Mouse (Mus musculus) monocyte, adult 5-6 weeks (primary cell): ENCODE results near the gene Metap1d. TPM values are rescaled to one million over a fixed set of nuclear protein-coding genes. Genes with fewer than 3 reads are reported as not detected.

Experiments used
- ATAC-seq: fragments of 153-309, 156-312 bp; replicated peaks from 2 replicates; pipeline ENCODE4 v1.8.0; 2017; ENCODE audit warnings: mild to moderate bottlenecking; ENCODE audit not compliant: low TSS enrichment, insufficient number of reproducible peaks, severe bottlenecking, poor library complexity, low FRiP score
- total RNA-seq: library from RNA; stranded (forward); fragments of 200-1000, 200-491, 200-594 nt; gene quantifications from 3 replicates; pipeline ENCODE4 v1.2.3, GENCODE M21; 2017

The Metap1d gene
- total RNA-seq, 1 experiment from 2014 or later = 5.3 TPM

DNA sequence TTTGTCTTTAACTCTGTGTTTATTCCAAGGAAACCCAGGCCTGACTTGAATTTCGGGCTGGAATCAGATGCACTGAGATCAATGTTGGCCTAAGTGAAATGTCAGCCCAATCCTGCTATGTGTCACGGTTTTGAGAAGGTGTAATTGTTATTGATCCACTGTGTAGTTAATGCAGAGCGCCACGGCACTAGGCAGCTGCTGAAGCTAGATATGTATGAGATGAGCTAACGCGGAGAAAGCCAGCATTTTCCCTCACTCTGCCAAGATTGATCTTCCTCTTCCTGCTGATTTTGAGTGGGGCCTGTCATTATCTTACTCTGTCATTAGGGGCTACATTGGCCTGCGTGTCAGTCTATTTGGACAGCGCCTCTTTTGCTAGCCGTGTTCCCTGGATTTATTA lies 59.2 kb downstream of the Metap1d start:
- ATAC-seq = no peak

- ATAC-seq = no peak
Measured at GRCm38 (mm10) chr2:71516995-71517394, 63.9 kb downstream of the Metap1d start.

- no peak for ATAC-seq
Measured at GRCm38 (mm10) chr2:71517466-71518099, 64.5 kb downstream of the Metap1d start.

DNA sequence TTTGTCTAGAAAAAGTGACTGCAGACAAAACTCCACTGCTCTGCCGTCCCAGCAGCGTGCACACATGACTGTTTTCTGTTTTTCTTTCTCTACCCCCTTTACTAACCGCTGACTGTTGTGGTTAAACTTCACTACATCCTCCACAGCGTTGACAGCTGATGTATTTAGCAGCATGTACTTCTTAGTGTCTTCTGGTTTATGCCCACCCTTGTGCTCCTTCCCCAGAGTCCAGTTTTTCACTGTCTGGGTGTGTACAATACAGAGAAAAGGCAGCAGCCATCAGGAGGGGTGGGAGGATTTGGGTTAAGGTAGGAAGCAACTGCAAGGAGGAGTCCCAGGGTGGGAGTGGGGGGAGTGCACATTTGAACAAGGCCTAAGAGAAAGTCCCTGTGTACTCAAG lies 69.8 kb downstream of the Metap1d start:
- no peak for ATAC-seq

GRCm38 (mm10) chr2:71523431-71523830 lies 70.4 kb downstream of the Metap1d start:
- no peak for ATAC-seq

- no peak for ATAC-seq
Measured at GRCm38 (mm10) chr2:71524763-71525162, 71.7 kb downstream of the Metap1d start.

GRCm38 (mm10) chr2:71526595-71527322 lies 73.7 kb downstream of the Metap1d start:
- ATAC-seq = no peak

GRCm38 (mm10) chr2:71527323-71528013 lies 74.4 kb downstream of the Metap1d start:
- no peak for ATAC-seq

- no peak for ATAC-seq
Measured at GRCm38 (mm10) chr2:71528014-71528713, 75.1 kb downstream of the Metap1d start, which contains the start of gene Dlx1. Gene Dlx1 (plus strand): TSS chr2:71528113.

DNA sequence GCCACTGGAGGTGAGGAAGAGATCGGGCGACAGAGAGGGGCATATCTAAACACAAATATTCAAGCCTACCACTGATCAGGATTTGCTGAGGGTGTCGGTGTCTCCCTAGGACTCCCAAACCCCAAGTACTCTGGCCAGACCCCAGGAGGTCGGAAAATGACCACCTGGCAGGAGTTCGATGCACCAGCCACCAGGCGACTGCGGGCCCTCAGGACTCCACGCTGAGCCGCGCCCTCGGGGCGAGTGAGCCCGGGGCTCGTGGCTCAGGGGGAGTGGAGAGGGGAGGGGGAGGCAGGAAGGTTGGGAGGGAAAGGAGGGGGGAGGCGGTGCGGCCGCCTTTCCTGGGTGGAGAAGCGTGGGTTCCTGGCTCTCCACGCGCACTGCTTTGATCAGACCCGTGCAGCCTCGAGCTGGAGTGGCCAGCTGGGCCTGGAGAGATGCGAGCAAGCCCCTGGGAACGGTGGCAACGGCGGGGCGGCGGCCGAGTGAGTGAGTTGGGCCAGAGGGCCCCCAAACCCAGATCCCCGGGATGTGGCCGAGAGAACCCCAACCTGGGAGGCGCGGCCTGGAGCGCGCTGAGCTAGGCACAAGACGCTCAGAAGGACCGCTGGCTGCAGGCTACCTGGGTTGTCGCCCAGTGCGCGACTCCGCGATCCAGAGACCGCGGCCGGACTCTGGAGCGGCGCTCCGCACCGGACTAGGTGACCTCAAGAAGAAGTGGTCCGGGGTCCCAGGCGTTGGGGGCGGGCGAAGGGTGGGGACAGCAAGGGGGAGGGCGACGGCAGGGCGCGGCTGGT lies 75.8 kb downstream of the Metap1d start:
- no peak for ATAC-seq

DNA sequence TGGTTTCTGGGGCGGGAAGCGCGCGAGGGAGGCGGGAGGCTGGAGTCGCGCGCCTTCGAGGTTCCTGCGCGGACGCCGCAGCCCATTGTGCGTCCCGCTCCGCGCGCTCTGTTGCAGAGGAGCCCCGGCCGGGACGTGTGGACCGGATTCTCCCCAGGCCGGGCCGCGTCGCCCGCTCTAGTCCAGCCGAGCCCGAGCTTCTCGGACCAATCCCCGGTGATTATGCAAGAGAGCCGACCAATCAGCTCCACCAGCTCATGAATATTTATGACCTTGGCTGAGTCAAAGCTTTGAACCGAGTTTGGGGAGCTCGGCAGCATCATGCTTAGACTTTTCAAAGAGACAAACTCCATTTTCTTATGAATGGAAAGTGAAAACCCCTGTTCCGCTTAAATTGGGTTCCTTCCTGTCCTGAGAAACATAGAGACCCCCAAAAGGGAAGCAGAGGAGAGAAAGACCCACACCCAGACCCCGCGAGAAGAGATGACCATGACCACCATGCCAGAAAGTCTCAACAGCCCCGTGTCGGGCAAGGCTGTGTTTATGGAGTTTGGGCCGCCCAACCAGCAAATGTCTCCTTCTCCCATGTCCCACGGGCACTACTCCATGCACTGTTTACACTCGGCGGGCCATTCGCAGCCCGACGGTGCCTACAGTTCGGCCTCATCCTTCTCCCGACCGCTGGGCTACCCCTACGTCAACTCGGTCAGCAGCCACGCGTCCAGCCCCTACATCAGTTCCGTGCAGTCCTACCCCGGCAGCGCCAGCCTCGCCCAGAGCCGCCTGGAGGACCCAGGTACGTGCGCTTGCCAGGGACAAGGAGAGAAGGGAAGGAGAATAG lies 76.7 kb downstream of the Metap1d start:
- 0 out of 2 replicates have a peak, but pooled peaks have one; percentile 16 for ATAC-seq

- ATAC-seq = no peak
Measured at GRCm38 (mm10) chr2:71530391-71531123, 77.5 kb downstream of the Metap1d start.

DNA sequence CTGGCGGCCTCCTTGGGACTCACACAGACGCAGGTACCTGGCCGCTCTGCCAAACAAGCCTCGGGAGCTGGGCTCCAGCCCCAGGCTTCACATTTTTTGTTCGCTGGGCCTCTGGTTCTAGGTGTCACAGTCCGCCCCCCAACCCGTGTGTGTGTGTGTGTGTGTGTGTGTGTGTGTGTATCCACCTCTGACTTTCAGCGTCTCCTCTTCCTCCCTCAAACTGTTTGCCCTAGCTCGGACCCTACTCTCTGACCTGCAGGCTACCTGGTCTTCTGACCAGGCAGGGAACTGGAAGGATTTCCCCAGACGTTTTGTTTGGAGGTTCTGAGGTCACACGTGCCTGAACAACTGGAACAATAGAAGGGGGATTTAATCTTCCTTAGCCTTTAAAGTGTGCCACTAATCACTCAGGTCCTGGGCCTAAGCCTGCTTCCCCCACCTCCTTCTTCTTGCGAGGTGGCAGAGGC lies 78.1 kb downstream of the Metap1d start:
- ATAC-seq = no peak

GRCm38 (mm10) chr2:71531990-71532970 lies 79.2 kb downstream of the Metap1d start:
- no peak for ATAC-seq

- ATAC-seq = no peak
Measured at GRCm38 (mm10) chr2:71533094-71533493, 80.0 kb downstream of the Metap1d start.
